Mouse (Mus musculus) kidney, embryonic 15.5 days (tissue): Measurements from ENCODE around the gene Prpf18. TPM values are rescaled to one million over a fixed set of nuclear protein-coding genes. Genes with fewer than 3 reads are reported as not detected.

Experiments
- ATAC-seq: fragments of 200-750 bp; cut with Nextera tagmentation; replicated peaks from 2 replicates; pipeline ENCODE4 v1.8.0; 2017; ENCODE audit warnings: moderate TSS enrichment; ENCODE audit not compliant: low FRiP score
- H3K27ac ChIP-seq: fragments of 300-500 bp; sonication (generic); 2 replicates; pipeline ENCODE4 v1.5.1; 2015; ENCODE audit warnings: mild to moderate bottlenecking, inconsistent platforms
- H3K27me3 ChIP-seq: fragments of 300-500 bp; sonication (generic); 2 replicates; pipeline ENCODE4 v1.6.1; 2015; ENCODE audit warnings: inconsistent platforms
- H3K36me3 ChIP-seq: fragments of 300-500 bp; sonication (generic); 2 replicates; pipeline ENCODE4 v1.6.1; 2015; ENCODE audit warnings: inconsistent platforms
- H3K4me1 ChIP-seq: fragments of 300-500 bp; sonication (generic); 2 replicates; pipeline ENCODE4 v1.6.1; 2015; ENCODE audit warnings: inconsistent platforms
- H3K4me2 ChIP-seq: fragments of 300-500 bp; sonication (generic); 2 replicates; pipeline ENCODE4 v1.6.1; 2015; ENCODE audit warnings: moderate library complexity, mild to moderate bottlenecking, inconsistent platforms
- H3K4me3 ChIP-seq: fragments of 300-500 bp; sonication (generic); replicated peaks from 2 replicates; pipeline ENCODE4 v1.5.1; 2015; ENCODE audit warnings: mild to moderate bottlenecking, inconsistent platforms
- H3K9ac ChIP-seq: fragments of 300-500 bp; sonication (generic); 2 replicates; pipeline ENCODE4 v1.6.1; 2015; ENCODE audit warnings: mild to moderate bottlenecking, inconsistent platforms
- H3K9me3 ChIP-seq: fragments of 300-500 bp; sonication (generic); replicated peaks from 2 replicates; pipeline ENCODE4 v1.6.1; 2016; ENCODE audit warnings: inconsistent platforms
- WGBS: fragments of 180-500 bp; shearing (Covaris S2); methylation state at CpG from one replicate; pipeline ENCODE4 v1.1.7; 2015; ENCODE audit warnings: mixed read lengths; 5-methylcytosine and 5-hydroxymethylcytosine counted together
- polyA plus RNA-seq: library from polyadenylated mRNA; unstranded; fragments of >200 nt; fragmentation: Nextera tagmentation; extraction: Ambion mirVana; gene quantifications from 2 replicates; pipeline ENCODE4 v1.2.1, GENCODE M21; 2015

Prpf18 gene
- polyA plus RNA-seq, 1 experiment from 2014 or later = 38.2 TPM

GRCm38 (mm10) chr2:4587685-4588409, 64.1 kb downstream of the Prpf18 start:
- ATAC-seq = peak; percentile 87
- Histone ChIP-seq H3K4me2 (peak overlapping the region; percentile 34), H3K27me3 (no peaks in the 10 kb centered on the region), H3K9me3 (no peaks in the 10 kb centered on the region), H3K9ac (no peak overlapping the region), H3K4me1 (peaks cover 66% of the 10 kb centered on the region), H3K4me3 (no peak overlapping the region), H3K36me3 (peaks cover 58% of the 10 kb centered on the region), H3K27ac (peak overlapping the region; percentile 91)
- 14% methylated on average over 13 of the region's 13 CpGs for WGBS

- Histone ChIP-seq H3K27ac (peak overlapping the region; percentile 91), H3K36me3 (peaks cover 51% of the 10 kb centered on the region), H3K4me1 (peaks cover 73% of the 10 kb centered on the region), H3K9ac (no peak overlapping the region), H3K4me2 (peak overlapping the region; percentile 28), H3K27me3 (no peaks in the 10 kb centered on the region), H3K4me3 (no peak overlapping the region), H3K9me3 (no peaks in the 10 kb centered on the region)
- 21% methylated on average over 11 of the region's 11 CpGs for WGBS
- ATAC-seq = no peak
Measured at GRCm38 (mm10) chr2:4586245-4586644, 65.7 kb downstream of the Prpf18 start.

GRCm38 (mm10) chr2:4584252-4584651, 67.7 kb downstream of the Prpf18 start:
- no peak overlapping the region for H3K4me2 ChIP-seq
- ATAC-seq = no peak
- peaks cover 50% of the 10 kb centered on the region for H3K36me3 ChIP-seq
- no peak overlapping the region for H3K9ac ChIP-seq
- peak overlapping the region; percentile 63 for H3K27ac ChIP-seq
- 38% methylated on average over 5 of the region's 5 CpGs for WGBS
- no peak overlapping the region for H3K4me3 ChIP-seq
- H3K4me1 ChIP-seq = peaks cover 81% of the 10 kb centered on the region
- H3K27me3 ChIP-seq = no peaks in the 10 kb centered on the region
- H3K9me3 ChIP-seq = no peaks in the 10 kb centered on the region

GRCm38 (mm10) chr2:4582930-4583329, 69.0 kb downstream of the Prpf18 start:
- WGBS = 66% methylated on average over 2 of the region's 2 CpGs
- H3K4me1 ChIP-seq = peaks cover 80% of the 10 kb centered on the region

GRCm38 (mm10) chr2:4580666-4581065, 71.2 kb downstream of the Prpf18 start:
- Histone ChIP-seq H3K4me3 (no peak overlapping the region), H3K4me2 (no peak overlapping the region), H3K4me1 (peaks cover 79% of the 10 kb centered on the region), H3K9me3 (no peaks in the 10 kb centered on the region), H3K9ac (no peak overlapping the region), H3K27me3 (no peaks in the 10 kb centered on the region), H3K36me3 (peaks cover 51% of the 10 kb centered on the region), H3K27ac (no peak overlapping the region)
- 80% methylated on average over 6 of the region's 6 CpGs for WGBS
- no peak for ATAC-seq

More at GRCm38 (mm10) chr2:4582930-4583329, 69.0 kb downstream of the Prpf18 start:
- Histone ChIP-seq H3K9me3 (no peaks in the 10 kb centered on the region), H3K4me2 (no peak overlapping the region), H3K4me3 (no peak overlapping the region), H3K27me3 (no peaks in the 10 kb centered on the region), H3K9ac (no peak overlapping the region), H3K36me3 (peaks cover 49% of the 10 kb centered on the region), H3K27ac (0 out of 2 replicates have a peak overlapping the region, but pooled peaks have one; percentile 4)
- no peak for ATAC-seq

GRCm38 (mm10) chr2:4579357-4580068, 72.4 kb downstream of the Prpf18 start:
- ATAC-seq = no peak
- Histone ChIP-seq H3K9ac (no peak overlapping the region), H3K4me2 (no peak overlapping the region), H3K4me1 (peaks cover 79% of the 10 kb centered on the region), H3K36me3 (peaks cover 62% of the 10 kb centered on the region), H3K9me3 (no peaks in the 10 kb centered on the region), H3K27me3 (no peaks in the 10 kb centered on the region), H3K27ac (peak overlapping the region; percentile 33), H3K4me3 (no peak overlapping the region)
- 67% methylated on average over 8 of the region's 8 CpGs for WGBS

- Histone ChIP-seq H3K4me2 (no peak overlapping the region), H3K27ac (peak overlapping the region; percentile 33; the same call in 1 of the 2 replicates), H3K9ac (no peak overlapping the region), H3K9me3 (no peaks in the 10 kb centered on the region), H3K36me3 (peaks cover 75% of the 10 kb centered on the region), H3K27me3 (no peaks in the 10 kb centered on the region), H3K4me1 (peaks cover 82% of the 10 kb centered on the region), H3K4me3 (no peak overlapping the region)
- no peak for ATAC-seq
- WGBS = 74% methylated on average over 5 of the region's 5 CpGs
Measured at GRCm38 (mm10) chr2:4578291-4578690, 73.6 kb downstream of the Prpf18 start.

GRCm38 (mm10) chr2:4575975-4576374, 75.9 kb downstream of the Prpf18 start:
- ATAC-seq = no peak
- H3K4me1 ChIP-seq = peaks cover 84% of the 10 kb centered on the region
- H3K4me2 ChIP-seq = no peak overlapping the region
- no peaks in the 10 kb centered on the region for H3K9me3 ChIP-seq
- H3K27ac ChIP-seq = no peak overlapping the region
- no peak overlapping the region for H3K9ac ChIP-seq
- no peak overlapping the region for H3K4me3 ChIP-seq
- H3K27me3 ChIP-seq = no peaks in the 10 kb centered on the region
- 90% methylated on average over 7 of the region's 7 CpGs for WGBS
- peaks cover 80% of the 10 kb centered on the region for H3K36me3 ChIP-seq

- Histone ChIP-seq H3K36me3 (peaks cover 72% of the 10 kb centered on the region), H3K27ac (peak overlapping the region; percentile 24; the same call in 1 of the 2 replicates), H3K9ac (no peak overlapping the region), H3K27me3 (no peaks in the 10 kb centered on the region), H3K4me2 (no peak overlapping the region), H3K4me1 (peaks cover 84% of the 10 kb centered on the region), H3K4me3 (no peak overlapping the region), H3K9me3 (no peaks in the 10 kb centered on the region)
- WGBS = 79% methylated on average over 2 of the region's 2 CpGs
- no peak for ATAC-seq
Measured at GRCm38 (mm10) chr2:4575163-4575562, 76.8 kb downstream of the Prpf18 start.

- 71% methylated on average over 5 of the region's 5 CpGs for WGBS
- peaks cover 86% of the 10 kb centered on the region for H3K4me1 ChIP-seq
- peaks cover 66% of the 10 kb centered on the region for H3K36me3 ChIP-seq
Measured at GRCm38 (mm10) chr2:4574251-4574650, 77.7 kb downstream of the Prpf18 start.

GRCm38 (mm10) chr2:4573386-4573785, 78.5 kb downstream of the Prpf18 start:
- H3K4me1 ChIP-seq = peaks cover 82% of the 10 kb centered on the region

More at GRCm38 (mm10) chr2:4574251-4574650, 77.7 kb downstream of the Prpf18 start:
- no peaks in the 10 kb centered on the region for H3K9me3 ChIP-seq
- H3K9ac ChIP-seq = no peak overlapping the region
- H3K4me2 ChIP-seq = no peak overlapping the region
- ATAC-seq = no peak
- H3K27ac ChIP-seq = no peak overlapping the region
- H3K4me3 ChIP-seq = no peak overlapping the region
- H3K27me3 ChIP-seq = no peaks in the 10 kb centered on the region

More at GRCm38 (mm10) chr2:4573386-4573785, 78.5 kb downstream of the Prpf18 start:
- H3K27ac ChIP-seq = 0 out of 2 replicates have a peak overlapping the region, but pooled peaks have one; percentile 63
- H3K27me3 ChIP-seq = no peaks in the 10 kb centered on the region
- H3K9ac ChIP-seq = no peak overlapping the region
- H3K4me2 ChIP-seq = no peak overlapping the region
- no peaks in the 10 kb centered on the region for H3K9me3 ChIP-seq
- H3K4me3 ChIP-seq = no peak overlapping the region
- ATAC-seq = no peak
- H3K36me3 ChIP-seq = peaks cover 63% of the 10 kb centered on the region
- 44% methylated on average over 4 of the region's 4 CpGs for WGBS
